Mouse (Mus musculus) stomach, embryonic 16.5 days (tissue): Measurements from ENCODE around the gene Zdhhc19. TPM values are rescaled to one million over a fixed set of nuclear protein-coding genes. Genes with fewer than 3 reads are reported as not detected.
A peak's percentile ranks its signal among the peaks of the same experiment; 100 is the strongest.
"Not testable (repeated sequence)": the region's sequence is repeated elsewhere in the genome, so short reads cannot be mapped to it uniquely, and the experiment has no call there.

Experiments
- ATAC-seq: fragments of 200-750 bp; cut with Nextera tagmentation; 2 replicates; pipeline ENCODE4 v1.8.0; 2017; ENCODE audit warnings: moderate number of reproducible peaks, moderate TSS enrichment; ENCODE audit not compliant: insufficient read depth, low FRiP score
- H3K27ac ChIP-seq: fragments of 300-500 bp; sonication (generic); 2 replicates; pipeline ENCODE4 v1.5.1; 2014; ENCODE audit warnings: low read length
- H3K27me3 ChIP-seq: fragments of 300-500 bp; sonication (generic); 2 replicates; pipeline ENCODE4 v1.6.1; 2014; ENCODE audit warnings: low read length, control low read depth, mixed read lengths; ENCODE audit not compliant: control insufficient read depth, insufficient read depth
- H3K36me3 ChIP-seq: fragments of 300-500 bp; sonication (generic); 2 replicates; pipeline ENCODE4 v1.6.1; 2014; ENCODE audit warnings: low read length; ENCODE audit not compliant: control insufficient read depth, insufficient read depth
- H3K4me1 ChIP-seq: fragments of 300-500 bp; sonication (generic); 2 replicates; pipeline ENCODE4 v1.6.1; 2014; ENCODE audit warnings: low read length, control low read depth, mixed read lengths; ENCODE audit not compliant: control insufficient read depth, insufficient read depth
- H3K4me2 ChIP-seq: fragments of 300-500 bp; sonication (generic); 2 replicates; pipeline ENCODE4 v1.6.1; 2014; ENCODE audit warnings: low read depth, low read length, mixed read lengths
- H3K4me3 ChIP-seq: fragments of 300-500 bp; sonication (generic); replicated peaks from 2 replicates; pipeline ENCODE4 v1.5.1; 2014; ENCODE audit warnings: mild to moderate bottlenecking, low read length
- H3K9ac ChIP-seq: fragments of 300-500 bp; sonication (generic); 2 replicates; pipeline ENCODE4 v1.6.1; 2014; ENCODE audit warnings: low read length
- H3K9me3 ChIP-seq: fragments of 300-500 bp; sonication (generic); replicated peaks from 2 replicates; pipeline ENCODE4 v1.6.1; 2016; ENCODE audit warnings: low read length, control low read depth; ENCODE audit not compliant: control insufficient read depth
- WGBS: fragments of 180-500 bp; shearing (Covaris S2); extraction: QIAGEN DNeasy Blood & Tissue Kit; methylation state at CpG from one replicate; pipeline ENCODE4 v1.1.7; 2014; 5-methylcytosine and 5-hydroxymethylcytosine counted together
- polyA plus RNA-seq: library from polyadenylated mRNA; unstranded; fragments of >200 nt; fragmentation: Nextera tagmentation; extraction: Ambion mirVana; gene quantifications from 2 replicates; pipeline ENCODE4 v1.2.1, GENCODE M21; 2015

The Zdhhc19 gene
- polyA plus RNA-seq, 1 experiment from 2014 or later, result 0.37 TPM

DNA sequence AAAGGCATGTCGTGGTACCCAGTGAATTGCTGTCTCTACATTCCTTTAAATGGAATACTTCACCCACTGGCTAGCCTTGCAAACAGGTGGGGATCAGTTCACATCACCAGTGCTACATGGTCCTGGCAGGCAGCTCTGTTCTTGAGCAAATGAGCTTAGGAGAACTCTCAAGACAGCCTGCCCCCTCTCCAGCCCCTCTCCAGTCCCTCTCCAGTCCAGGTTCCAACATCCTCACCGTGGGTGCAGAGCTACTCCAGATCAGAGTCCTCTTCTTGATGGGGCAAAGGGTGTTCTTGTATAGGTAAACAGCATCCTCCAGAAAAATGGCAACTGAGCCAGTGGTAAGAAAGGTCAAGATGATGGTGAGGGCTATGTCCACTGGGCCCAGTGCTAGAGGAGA lies 16.6 kb upstream of the Zdhhc19 start:
- Histone ChIP-seq H3K27me3 (no peaks in the 10 kb centered on the region), H3K9me3 (no peaks in the 10 kb centered on the region), H3K4me3 (no peak overlapping the region), H3K4me2 (no peak overlapping the region), H3K4me1 (0 out of 2 replicates have a peak, but pooled peaks cover 2% of the 10 kb centered on the region), H3K9ac (no peak overlapping the region), H3K27ac (no peak overlapping the region), H3K36me3 (no peaks in the 10 kb centered on the region)
- ATAC-seq, result no peak
- 64% methylated on average over 2 of the region's 2 CpGs for WGBS

DNA sequence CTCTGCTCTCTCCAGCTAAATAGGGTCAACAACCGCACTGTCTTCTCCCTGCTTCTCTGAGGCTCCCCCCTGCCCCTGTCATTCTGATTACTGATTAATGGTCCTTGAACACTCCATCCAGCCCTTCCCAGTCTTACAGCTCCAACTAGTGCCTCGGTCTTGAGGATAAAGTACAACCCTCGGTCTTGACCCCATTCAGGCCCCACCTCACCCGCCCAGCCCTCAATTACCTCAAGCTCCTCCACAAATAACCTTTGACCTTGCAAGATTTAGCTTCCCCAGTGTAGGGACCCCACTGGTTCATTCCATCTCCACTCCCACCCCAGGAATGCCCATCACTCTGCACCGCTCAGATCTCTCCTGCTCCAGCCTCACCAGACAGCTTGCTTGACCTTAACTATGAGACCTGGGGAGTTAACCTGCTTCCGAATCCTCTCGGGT lies 11.6 kb upstream of the Zdhhc19 start:
- ATAC-seq, result peak; percentile 34; the same call in 1 of the 2 replicates
- no peak overlapping the region for H3K27ac ChIP-seq
- H3K4me3 ChIP-seq, result no peak overlapping the region
- H3K9me3 ChIP-seq, result no peaks in the 10 kb centered on the region
- no peaks in the 10 kb centered on the region for H3K36me3 ChIP-seq
- no peak overlapping the region for H3K9ac ChIP-seq
- WGBS, result 21% methylated on average over 7 of the region's 7 CpGs
- 0 out of 2 replicates have a peak, but pooled peaks cover 3% of the 10 kb centered on the region for H3K4me1 ChIP-seq
- H3K4me2 ChIP-seq, result no peak overlapping the region
- H3K27me3 ChIP-seq, result no peaks in the 10 kb centered on the region

DNA sequence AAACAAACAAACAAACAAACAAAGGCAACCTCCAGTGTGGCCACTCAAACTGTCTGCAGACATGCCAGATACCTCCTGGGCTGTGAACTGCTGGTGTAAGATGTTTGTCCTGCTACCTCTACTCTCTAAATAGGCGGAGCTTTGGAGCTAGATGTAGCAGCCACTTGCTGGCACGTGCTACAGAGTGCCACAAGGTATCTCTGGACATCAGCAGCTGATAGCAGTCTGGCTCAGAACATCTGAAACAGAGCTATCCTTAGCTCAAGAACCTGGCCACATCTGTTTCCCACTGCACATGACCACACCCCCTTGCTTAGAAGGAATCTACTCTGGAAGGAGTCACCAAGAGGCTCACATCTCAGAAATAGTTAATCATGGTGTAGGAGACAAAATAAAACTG lies 10.9 kb upstream of the Zdhhc19 start:
- no peaks in the 10 kb centered on the region for H3K9me3 ChIP-seq
- H3K4me1 ChIP-seq, result 0 out of 2 replicates have a peak, but pooled peaks cover 3% of the 10 kb centered on the region
- no peaks in the 10 kb centered on the region for H3K36me3 ChIP-seq
- H3K27ac ChIP-seq, result no peak overlapping the region
- no peak overlapping the region for H3K9ac ChIP-seq
- WGBS, result 61% methylated on average over 2 of the region's 2 CpGs
- H3K27me3 ChIP-seq, result no peaks in the 10 kb centered on the region
- no peak overlapping the region for H3K4me2 ChIP-seq
- H3K4me3 ChIP-seq, result no peak overlapping the region
- no peak for ATAC-seq

DNA sequence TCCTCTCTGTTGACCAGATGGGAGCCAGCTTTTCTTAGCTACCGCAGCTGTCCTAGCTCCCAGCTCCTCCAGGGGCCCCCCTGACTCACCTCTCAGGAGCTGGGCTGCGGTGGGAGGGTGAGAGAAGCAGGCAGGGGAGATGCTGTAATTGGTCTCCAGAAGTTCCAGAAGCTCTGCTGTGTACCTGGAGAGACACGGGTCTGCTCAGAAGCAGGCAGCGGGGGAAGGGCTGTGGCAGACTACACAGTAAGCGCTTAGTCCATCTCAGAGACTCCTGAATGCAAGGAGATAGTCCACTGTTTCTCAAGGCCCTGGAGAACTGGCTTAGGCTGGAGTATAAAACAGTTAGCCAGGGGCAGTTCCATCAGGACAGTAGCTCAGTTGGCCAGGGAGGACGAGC lies 10.0 kb upstream of the Zdhhc19 start:
- H3K27me3 ChIP-seq, result no peaks in the 10 kb centered on the region
- no peak overlapping the region for H3K4me2 ChIP-seq
- WGBS, result 65% methylated on average over 6 of the region's 6 CpGs
- H3K4me3 ChIP-seq, result no peak overlapping the region
- H3K9me3 ChIP-seq, result no peaks in the 10 kb centered on the region
- H3K27ac ChIP-seq, result no peak overlapping the region
- no peak overlapping the region for H3K9ac ChIP-seq
- 0 out of 2 replicates have a peak, but pooled peaks cover 3% of the 10 kb centered on the region for H3K4me1 ChIP-seq
- H3K36me3 ChIP-seq, result no peaks in the 10 kb centered on the region
- ATAC-seq, result no peak

DNA sequence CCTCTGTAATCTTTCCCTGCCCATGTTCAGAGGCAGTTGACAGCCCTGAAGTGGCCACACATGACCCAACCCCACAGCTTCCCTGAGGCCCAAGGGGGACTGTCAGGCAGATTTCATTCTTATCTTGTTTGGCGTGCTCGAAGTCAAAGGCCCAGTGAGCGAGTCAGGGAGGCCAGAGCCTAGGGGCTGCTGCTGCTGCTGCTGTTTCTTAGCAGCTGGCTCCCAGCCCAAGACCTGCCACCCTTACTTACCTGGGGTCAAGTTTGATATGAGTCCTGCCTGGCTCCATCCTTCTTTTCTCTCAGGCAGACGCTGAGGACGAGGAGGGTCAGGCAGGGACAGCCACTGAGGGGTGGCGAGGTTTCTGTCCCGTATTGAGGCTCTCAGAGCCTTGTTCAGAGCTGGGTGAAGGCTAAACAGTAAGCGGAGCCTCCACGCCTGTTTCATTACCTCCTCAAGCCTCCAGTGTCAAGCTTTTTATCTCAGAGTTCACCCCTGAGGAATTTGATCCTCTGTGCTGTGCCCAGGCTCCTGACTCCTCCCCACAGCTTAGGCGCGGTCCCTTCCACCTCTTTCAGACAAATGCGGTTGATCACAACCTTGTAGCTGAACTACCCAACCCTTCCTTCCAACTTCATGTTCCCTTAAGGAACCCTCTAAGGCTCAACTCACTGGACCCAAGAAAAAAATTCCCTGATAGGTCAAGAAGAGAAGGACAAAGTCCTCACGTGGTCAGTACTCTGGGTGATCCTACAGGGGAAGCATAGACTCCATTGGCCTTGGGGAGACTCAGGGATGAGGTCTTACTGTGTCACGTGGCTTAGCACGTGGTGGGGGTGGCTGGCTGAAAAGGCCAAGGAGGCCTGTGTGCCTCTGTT lies 8.6 kb upstream of the Zdhhc19 start, which contains the start of gene Slc51a:
TSS of gene Slc51a (minus strand) at position 646 of the 878 bp plus-strand sequence.
- 0 out of 2 replicates have a peak, but pooled peaks cover 3% of the 10 kb centered on the region for H3K4me1 ChIP-seq
- 29% methylated on average over 15 of the region's 15 CpGs for WGBS
- H3K36me3 ChIP-seq, result no peaks in the 10 kb centered on the region
- H3K27me3 ChIP-seq, result no peaks in the 10 kb centered on the region
- ATAC-seq, result peak; percentile 80
- H3K9ac ChIP-seq, result no peak within 1 kb of the TSS; the same call in 1 of the 2 replicates
- H3K4me3 ChIP-seq, result no peak within 1 kb of the TSS
- 0 out of 2 replicates have a peak within 1 kb of the TSS, but pooled peaks have one; percentile 13 for H3K4me2 ChIP-seq
- H3K9me3 ChIP-seq, result no peaks in the 10 kb centered on the region
- peak within 1 kb of the TSS; percentile 79 for H3K27ac ChIP-seq

DNA sequence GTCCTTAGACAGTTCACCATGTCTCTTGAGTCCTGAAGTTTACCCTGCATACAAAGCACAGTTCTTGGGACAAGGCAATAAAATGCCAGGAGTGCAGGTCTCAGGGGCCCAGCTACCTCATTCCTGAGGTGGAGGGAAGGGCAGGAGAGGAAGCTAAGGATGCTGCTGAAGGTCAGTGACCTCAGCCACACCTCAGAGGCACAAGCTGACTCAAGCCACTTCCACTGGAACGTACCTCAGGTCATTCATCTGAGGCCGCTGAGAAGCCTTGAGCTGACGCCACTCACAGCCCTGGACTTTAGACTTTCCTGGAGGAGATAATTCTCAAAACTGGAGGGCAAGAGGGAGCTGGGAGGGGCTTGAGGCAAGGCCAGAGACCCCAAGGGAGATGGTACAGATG lies 7.1 kb upstream of the Zdhhc19 start:
- Histone ChIP-seq H3K36me3 (no peaks in the 10 kb centered on the region), H3K27ac (no peak overlapping the region), H3K9me3 (no peaks in the 10 kb centered on the region), H3K4me2 (no peak overlapping the region), H3K9ac (no peak overlapping the region), H3K27me3 (no peaks in the 10 kb centered on the region), H3K4me3 (no peak overlapping the region), H3K4me1 (0 out of 2 replicates have a peak, but pooled peaks cover 3% of the 10 kb centered on the region)
- WGBS, result 85% methylated on average over 3 of the region's 3 CpGs
- no peak; the same call in 1 of the 2 replicates for ATAC-seq

DNA sequence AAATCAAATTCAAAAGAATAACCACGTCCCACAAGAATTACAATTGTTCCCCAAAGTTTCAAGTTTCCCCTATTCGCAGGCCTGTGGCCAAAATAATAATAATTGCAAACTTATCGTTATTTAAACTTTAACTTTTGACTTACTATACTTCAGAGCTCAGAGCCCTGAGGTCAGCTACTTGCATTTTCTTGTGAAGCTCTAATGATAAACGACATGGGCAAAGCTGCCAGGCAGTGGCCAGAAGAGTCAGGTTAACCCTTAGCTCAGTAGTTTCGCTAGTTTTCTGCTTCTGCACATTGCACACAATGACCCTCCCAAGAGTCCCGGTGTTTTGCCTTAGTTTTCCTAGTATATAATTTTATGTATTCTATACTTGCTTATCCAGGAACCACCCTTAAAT lies 1.7 kb upstream of the Zdhhc19 start:
- not testable (repeated sequence) for H3K27me3 ChIP-seq, H3K9me3 ChIP-seq, H3K27ac ChIP-seq, H3K4me2 ChIP-seq, H3K36me3 ChIP-seq, H3K4me3 ChIP-seq, H3K4me1 ChIP-seq, ATAC-seq, H3K9ac ChIP-seq
- WGBS, result 50% methylated on average over 6 of the region's 6 CpGs

DNA sequence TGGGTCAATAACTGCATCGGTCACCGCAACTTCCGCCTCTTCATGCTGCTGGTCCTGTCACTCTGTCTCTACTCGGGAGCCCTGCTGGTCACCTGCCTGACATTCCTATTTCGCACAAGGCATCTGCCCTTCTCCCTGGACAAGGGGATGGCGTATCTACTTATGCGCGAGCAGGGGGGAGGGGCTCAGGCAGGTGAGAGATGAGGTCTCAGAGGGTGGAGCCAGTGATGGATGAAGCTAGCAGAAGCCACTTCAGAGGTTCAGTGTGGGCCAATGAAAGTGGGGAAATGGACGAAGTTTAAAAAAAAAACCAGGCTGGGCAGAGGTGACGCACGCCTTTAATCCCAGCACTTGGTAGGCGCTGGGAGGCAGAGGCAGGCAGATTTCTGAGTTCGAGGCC lies 2.9 kb downstream of the Zdhhc19 start:
- H3K4me1 ChIP-seq, result no peaks in the 10 kb centered on the region
- 66% methylated on average over 13 of the region's 13 CpGs for WGBS
- H3K9me3 ChIP-seq, result no peaks in the 10 kb centered on the region
- no peak overlapping the region for H3K4me2 ChIP-seq
- H3K9ac ChIP-seq, result no peak overlapping the region
- no peak for ATAC-seq
- H3K4me3 ChIP-seq, result no peak overlapping the region
- no peaks in the 10 kb centered on the region for H3K27me3 ChIP-seq
- no peaks in the 10 kb centered on the region for H3K36me3 ChIP-seq
- no peak overlapping the region for H3K27ac ChIP-seq

DNA sequence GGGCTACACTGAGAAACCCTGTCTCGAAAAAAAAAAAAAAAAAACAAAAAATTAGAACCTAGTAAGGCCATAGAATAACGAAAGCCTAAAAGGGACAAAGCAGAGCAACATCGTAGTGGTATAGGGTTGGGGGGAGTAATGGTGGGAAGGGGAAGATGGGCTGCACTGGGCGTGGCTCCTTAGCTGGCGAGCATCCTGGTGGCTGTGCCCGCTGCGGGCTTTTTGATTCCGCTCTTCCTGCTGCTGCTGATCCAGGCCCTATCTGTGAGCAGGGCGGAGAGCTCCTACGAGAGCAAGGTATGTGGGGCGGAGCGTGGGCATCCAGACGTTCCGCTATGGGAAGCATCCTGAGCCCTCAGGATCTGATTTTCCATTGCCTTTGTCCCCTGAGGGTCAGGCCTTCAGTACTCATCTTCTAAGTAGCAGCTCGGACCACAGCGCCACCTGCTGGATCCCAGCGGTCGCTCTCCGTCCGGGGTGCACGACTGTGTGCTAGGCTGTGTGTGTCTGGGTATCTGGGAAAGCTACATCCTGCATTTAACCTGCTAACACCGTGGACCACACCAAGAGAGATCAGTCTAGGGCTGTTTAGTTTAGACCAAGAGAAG lies 3.5 kb downstream of the Zdhhc19 start:
- peak overlapping the region; percentile 74 for H3K4me2 ChIP-seq
- H3K27ac ChIP-seq, result no peak overlapping the region
- H3K9me3 ChIP-seq, result no peaks in the 10 kb centered on the region
- H3K4me3 ChIP-seq, result peak overlapping the region; percentile 39
- H3K27me3 ChIP-seq, result no peaks in the 10 kb centered on the region
- H3K9ac ChIP-seq, result peak overlapping the region; percentile 65
- WGBS, result 9% methylated on average over 22 of the region's 22 CpGs
- no peaks in the 10 kb centered on the region for H3K4me1 ChIP-seq
- H3K36me3 ChIP-seq, result no peaks in the 10 kb centered on the region
- peak; percentile 84 for ATAC-seq
